Mouse (Mus musculus): ENCODE measurements around the gene Wdfy3.
"Not testable (repeated sequence)": the region's sequence is repeated elsewhere in the genome, so short reads cannot be mapped to it uniquely, and the experiment has no call there.

Gene Wdfy3

GRCm38 (mm10) chr5:101937909-101938596 is 131.7 kb downstream of the Wdfy3 start:
- no peak for DNase-seq (ENCODE audit: low read depth)

- DNase-seq (ENCODE audit: low read depth), result no peak
Observed at GRCm38 (mm10) chr5:101937362-101937761, 132.4 kb downstream of the Wdfy3 start.

- DNase-seq (ENCODE audit: low read depth), result no peak
Observed at GRCm38 (mm10) chr5:101935893-101936292, 133.8 kb downstream of the Wdfy3 start.

GRCm38 (mm10) chr5:101934629-101935028 is 135.1 kb downstream of the Wdfy3 start:
- DNase-seq (ENCODE audit: low read depth), result no peak

GRCm38 (mm10) chr5:101932971-101933810 is 136.5 kb downstream of the Wdfy3 start:
- DNase-seq (ENCODE audit: low read depth), result no peak

- DNase-seq (ENCODE audit: low read depth), result no peak
Observed at GRCm38 (mm10) chr5:101931997-101932396, 137.7 kb downstream of the Wdfy3 start.

GRCm38 (mm10) chr5:101926311-101926710 is 143.4 kb downstream of the Wdfy3 start:
- no peak for DNase-seq (ENCODE audit: low read depth)

- no peak for DNase-seq (ENCODE audit: low read depth)
Observed at GRCm38 (mm10) chr5:101923710-101924109, 146.0 kb downstream of the Wdfy3 start.

GRCm38 (mm10) chr5:101919559-101919958 is 150.2 kb downstream of the Wdfy3 start:
- DNase-seq (ENCODE audit: low read depth), result no peak

- DNase-seq (ENCODE audit: low read depth), result no peak
Observed at GRCm38 (mm10) chr5:101909468-101909867, 160.3 kb downstream of the Wdfy3 start.

GRCm38 (mm10) chr5:101905624-101906023 is 164.1 kb downstream of the Wdfy3 start:
- no peak for DNase-seq (ENCODE audit: low read depth)

GRCm38 (mm10) chr5:101904841-101905240 is 164.9 kb downstream of the Wdfy3 start:
- DNase-seq (ENCODE audit: low read depth), result not testable (repeated sequence)

- no peak for DNase-seq (ENCODE audit: low read depth)
Observed at GRCm38 (mm10) chr5:101902686-101903085, 167.0 kb downstream of the Wdfy3 start.

GRCm38 (mm10) chr5:101899981-101900380 is 169.7 kb downstream of the Wdfy3 start:
- DNase-seq (ENCODE audit: low read depth), result no peak

GRCm38 (mm10) chr5:101896784-101897183 is 172.9 kb downstream of the Wdfy3 start:
- no peak for DNase-seq (ENCODE audit: low read depth)

- DNase-seq (ENCODE audit: low read depth), result no peak
Observed at GRCm38 (mm10) chr5:101895717-101896645, 173.7 kb downstream of the Wdfy3 start.

GRCm38 (mm10) chr5:101895119-101895518 is 174.6 kb downstream of the Wdfy3 start:
- DNase-seq (ENCODE audit: low read depth), result no peak

GRCm38 (mm10) chr5:101893820-101894515 is 175.8 kb downstream of the Wdfy3 start:
- DNase-seq (ENCODE audit: low read depth), result no peak

GRCm38 (mm10) chr5:101891694-101892416 is 177.9 kb downstream of the Wdfy3 start:
- no peak for DNase-seq (ENCODE audit: low read depth)

- no peak for DNase-seq (ENCODE audit: low read depth)
Observed at GRCm38 (mm10) chr5:101887989-101888388, 181.7 kb downstream of the Wdfy3 start.

GRCm38 (mm10) chr5:101885039-101885438 is 184.7 kb downstream of the Wdfy3 start:
- no peak for DNase-seq (ENCODE audit: low read depth)
